Mouse (Mus musculus) heart, embryonic 15.5 days (tissue): ENCODE measurements around the gene Tyw5. TPM values are rescaled to one million over a fixed set of nuclear protein-coding genes. Genes with fewer than 3 reads are reported as not detected.

Experiments
- ATAC-seq: fragments of 200-750 bp; cut with Nextera tagmentation; replicated peaks from 2 replicates; pipeline ENCODE4 v1.8.0; 2017; ENCODE audit warnings: low read depth, moderate TSS enrichment; ENCODE audit not compliant: insufficient number of reproducible peaks, insufficient read depth, low FRiP score
- H3K27ac ChIP-seq: fragments of 300-500 bp; sonication (generic); 2 replicates; pipeline ENCODE4 v1.5.1; 2015; ENCODE audit warnings: mild to moderate bottlenecking, inconsistent platforms
- H3K27me3 ChIP-seq: fragments of 300-500 bp; sonication (generic); 2 replicates; pipeline ENCODE4 v1.6.1; 2015; ENCODE audit warnings: inconsistent platforms
- H3K36me3 ChIP-seq: fragments of 300-500 bp; sonication (generic); 2 replicates; pipeline ENCODE4 v1.6.1; 2015; ENCODE audit warnings: mild to moderate bottlenecking, inconsistent platforms
- H3K4me1 ChIP-seq: fragments of 300-500 bp; sonication (generic); replicated peaks from 2 replicates; pipeline ENCODE4 v1.6.1; 2015; ENCODE audit warnings: inconsistent platforms
- H3K4me2 ChIP-seq: fragments of 300-500 bp; sonication (generic); 2 replicates; pipeline ENCODE4 v1.6.1; 2015; ENCODE audit warnings: inconsistent platforms, mild to moderate bottlenecking, moderate library complexity
- H3K4me3 ChIP-seq: fragments of 300-500 bp; sonication (generic); 2 replicates; pipeline ENCODE4 v1.5.1; 2015; ENCODE audit warnings: mild to moderate bottlenecking, inconsistent platforms
- H3K9ac ChIP-seq: fragments of 300-500 bp; sonication (generic); 2 replicates; pipeline ENCODE4 v1.6.1; 2015; ENCODE audit warnings: mild to moderate bottlenecking, inconsistent platforms
- H3K9me3 ChIP-seq: fragments of 300-500 bp; sonication (generic); replicated peaks from 2 replicates; pipeline ENCODE4 v1.6.1; 2016; ENCODE audit warnings: inconsistent platforms
- WGBS: fragments of 180-500 bp; shearing (Covaris S2); methylation state at CpG from one replicate; pipeline ENCODE4 v1.1.7; 2015; ENCODE audit warnings: mixed read lengths; 5-methylcytosine and 5-hydroxymethylcytosine counted together
- polyA plus RNA-seq: library from polyadenylated mRNA; unstranded; fragments of >200 nt; fragmentation: Nextera tagmentation; extraction: Ambion mirVana; gene quantifications from 2 replicates; pipeline ENCODE4 v1.2.1, GENCODE M21; 2015

The Tyw5 gene
- polyA plus RNA-seq, 1 experiment from 2014 or later = 16.9 TPM

DNA sequence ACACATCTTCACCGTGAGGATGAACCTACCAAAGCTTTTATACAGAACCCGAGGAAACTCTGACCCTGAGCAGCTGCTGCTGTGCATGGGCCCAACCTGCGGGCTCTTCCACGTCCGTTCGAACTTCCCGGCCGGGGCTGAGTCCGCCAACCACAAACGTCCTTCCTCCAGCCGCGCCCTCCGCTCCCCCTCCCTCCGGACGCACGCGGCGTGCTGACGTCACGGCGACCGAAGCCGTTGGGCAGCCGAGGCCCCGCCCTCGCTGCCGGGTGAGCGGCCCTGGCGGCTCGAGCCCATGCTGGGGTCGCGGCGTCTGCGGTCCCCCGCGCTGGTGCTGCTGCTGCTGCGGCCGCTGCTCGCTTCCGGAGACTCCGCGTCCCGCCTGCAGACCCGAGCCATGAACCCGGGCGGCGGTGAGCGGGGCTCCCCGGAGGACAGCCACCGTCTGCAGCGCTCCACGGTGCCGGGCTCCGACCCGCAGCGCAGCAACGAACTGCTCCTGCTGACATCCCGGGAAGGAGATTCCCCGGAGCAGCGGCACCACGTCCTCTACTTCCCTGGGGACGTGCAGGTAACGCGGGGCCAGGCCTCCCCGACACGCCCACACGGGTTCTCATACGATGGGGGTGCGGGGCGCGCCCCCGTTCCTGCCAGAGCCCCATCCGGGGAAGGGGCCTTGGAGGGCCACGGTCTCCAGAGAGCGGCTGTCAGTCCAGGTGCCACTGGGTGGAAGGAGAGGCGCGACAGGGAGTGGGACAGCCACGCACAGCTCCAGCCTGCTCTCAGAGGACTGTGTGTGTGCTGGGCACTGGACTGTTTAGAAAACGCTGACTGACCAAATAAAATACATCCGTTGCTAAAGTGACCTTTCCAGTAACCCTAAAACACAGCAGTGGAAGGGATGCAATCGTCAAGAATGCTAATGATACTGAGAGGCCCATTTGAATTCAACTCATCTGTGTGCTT is 29.2 kb downstream of the Tyw5 start, which contains the start of gene 1700066M21Rik:
Gene 1700066M21Rik (plus strand): TSS at position 245 of the 966 bp plus-strand sequence.
- H3K27me3 ChIP-seq = no peaks in the 10 kb centered on the region
- H3K36me3 ChIP-seq = no peaks in the 10 kb centered on the region
- ATAC-seq = peak; percentile 97
- under 1% methylated on average over 81 of the region's 81 CpGs for WGBS
- H3K4me2 ChIP-seq = peak within 1 kb of the TSS; percentile 84
- no peaks in the 10 kb centered on the region for H3K9me3 ChIP-seq
- peak within 1 kb of the TSS; percentile 90 for H3K9ac ChIP-seq
- peak within 1 kb of the TSS; percentile 81 for H3K27ac ChIP-seq
- peaks cover 10% of the 10 kb centered on the region for H3K4me1 ChIP-seq
- H3K4me3 ChIP-seq = peak within 1 kb of the TSS; percentile 82

DNA sequence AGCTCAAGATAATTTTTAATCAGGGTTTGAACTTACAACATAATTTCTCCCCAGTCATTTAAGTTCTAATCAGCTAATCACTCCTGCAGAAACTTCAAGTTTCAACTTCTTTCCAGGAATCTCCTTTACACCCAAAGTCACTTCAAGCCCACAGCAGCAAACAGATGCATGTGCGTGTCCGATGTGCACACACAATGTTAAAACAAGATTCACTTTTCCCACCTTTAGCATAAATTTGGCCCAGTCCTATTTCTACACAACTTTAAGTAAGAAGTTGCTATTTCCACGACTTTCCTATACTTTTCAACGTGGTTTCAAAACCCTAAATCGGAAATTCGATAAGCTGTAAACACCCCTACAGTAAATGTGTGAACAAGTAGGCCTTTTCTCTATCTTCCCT is 30.1 kb downstream of the Tyw5 start:
- Histone ChIP-seq H3K27me3 (no peaks in the 10 kb centered on the region), H3K27ac (no peak overlapping the region), H3K4me3 (peak overlapping the region; percentile 82), H3K9me3 (no peaks in the 10 kb centered on the region), H3K4me2 (peak overlapping the region; percentile 84), H3K4me1 (peaks cover 10% of the 10 kb centered on the region), H3K9ac (no peak overlapping the region), H3K36me3 (no peaks in the 10 kb centered on the region)
- whole genome bisulfite sequencing = 54% methylated on average over 6 of the region's 6 CpGs
- ATAC-seq = no peak

DNA sequence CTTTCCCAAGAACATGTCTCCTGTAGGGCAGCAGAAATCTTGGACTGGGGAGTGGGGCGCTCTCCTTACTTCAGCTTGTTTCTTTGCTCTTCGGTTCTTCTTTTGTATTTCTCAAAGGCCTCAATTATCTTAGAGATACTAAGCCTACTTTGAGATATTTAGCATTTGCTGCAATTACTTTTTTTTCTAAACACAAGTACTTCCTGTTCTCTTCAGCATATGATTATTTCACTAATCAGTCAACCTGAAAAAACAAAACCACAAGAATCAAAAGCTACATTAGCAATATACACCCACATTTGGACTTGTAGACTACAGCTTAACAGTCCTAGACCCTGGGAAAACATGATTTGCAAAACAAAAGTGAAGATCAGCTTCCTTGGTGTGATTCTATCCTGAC is 31.6 kb downstream of the Tyw5 start:
- Histone ChIP-seq H3K36me3 (no peaks in the 10 kb centered on the region), H3K27me3 (no peaks in the 10 kb centered on the region), H3K4me3 (no peak overlapping the region), H3K4me1 (peaks cover 10% of the 10 kb centered on the region), H3K9me3 (no peaks in the 10 kb centered on the region), H3K4me2 (no peak overlapping the region), H3K9ac (no peak overlapping the region), H3K27ac (no peak overlapping the region)
- ATAC-seq = no peak
- WGBS = 85% methylated on average over 2 of the region's 2 CpGs

DNA sequence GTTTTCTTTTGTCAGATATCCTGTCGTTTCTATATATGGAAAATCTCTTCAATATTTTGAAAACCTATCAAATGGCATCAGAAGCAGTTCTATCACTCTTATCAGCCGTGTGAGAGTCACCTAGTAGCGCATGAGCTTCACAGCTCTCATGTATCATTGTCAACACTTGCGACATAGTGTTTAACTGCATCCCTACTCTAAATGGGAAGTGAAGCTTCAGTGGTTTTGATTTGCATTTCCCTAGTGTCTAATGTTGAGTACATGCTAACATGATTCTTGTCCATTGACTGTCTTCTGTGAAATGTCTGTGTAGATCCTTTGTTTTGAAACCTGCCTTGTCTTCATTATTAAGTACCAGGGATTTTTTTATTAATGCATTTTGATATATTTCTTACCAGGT is 36.5 kb downstream of the Tyw5 start:
- no peak overlapping the region for H3K4me2 ChIP-seq
- no peaks in the 10 kb centered on the region for H3K36me3 ChIP-seq
- no peaks in the 10 kb centered on the region for H3K9me3 ChIP-seq
- H3K27me3 ChIP-seq = no peaks in the 10 kb centered on the region
- H3K27ac ChIP-seq = no peak overlapping the region
- no peak overlapping the region for H3K9ac ChIP-seq
- 62% methylated on average over 4 of the region's 4 CpGs for WGBS
- H3K4me3 ChIP-seq = no peak overlapping the region
- no peak for ATAC-seq
- H3K4me1 ChIP-seq = no peaks in the 10 kb centered on the region

DNA sequence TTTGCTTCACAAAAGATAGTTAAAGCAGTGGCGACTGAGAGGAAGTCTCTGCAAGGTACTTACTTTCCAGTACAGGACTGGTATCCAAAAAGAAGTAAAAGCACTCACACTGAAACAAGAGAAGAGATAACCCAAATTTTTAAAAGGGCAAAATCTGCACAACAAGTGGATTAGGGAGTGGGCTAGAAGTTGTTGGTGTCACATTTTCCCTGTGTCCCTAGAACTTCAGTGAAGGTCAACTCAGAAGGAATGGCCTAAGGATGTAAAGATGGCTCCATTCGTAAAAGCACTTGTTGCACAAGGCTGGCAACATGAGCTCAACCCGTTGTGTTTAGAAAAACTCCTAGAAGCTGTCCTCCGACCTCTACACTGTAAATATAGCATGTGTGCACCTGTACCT is 37.8 kb downstream of the Tyw5 start:
- no peak overlapping the region for H3K9ac ChIP-seq
- H3K27me3 ChIP-seq = no peaks in the 10 kb centered on the region
- H3K4me3 ChIP-seq = no peak overlapping the region
- no peak overlapping the region for H3K27ac ChIP-seq
- WGBS = 78% methylated on average over 4 of the region's 4 CpGs
- H3K4me2 ChIP-seq = no peak overlapping the region
- no peaks in the 10 kb centered on the region for H3K36me3 ChIP-seq
- H3K9me3 ChIP-seq = no peaks in the 10 kb centered on the region
- H3K4me1 ChIP-seq = no peaks in the 10 kb centered on the region
- ATAC-seq = no peak

DNA sequence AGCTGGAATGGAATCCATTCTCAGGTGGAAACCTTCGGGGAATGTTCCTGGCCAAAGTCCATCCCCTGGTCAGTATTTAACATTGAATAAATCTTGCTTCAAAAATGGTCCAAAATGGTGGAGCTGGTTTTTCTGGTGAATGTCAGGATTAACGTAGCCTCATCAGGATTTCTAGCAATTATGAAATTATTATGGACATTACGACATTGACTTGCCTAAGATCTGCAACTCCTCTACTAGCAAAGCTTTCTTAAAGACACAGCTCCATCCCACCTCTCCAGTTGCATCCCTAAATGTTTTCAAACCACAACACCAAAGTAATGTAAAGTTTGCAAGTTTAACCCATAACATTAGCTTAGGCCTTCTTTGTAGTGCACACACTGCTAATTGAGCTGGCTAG is 39.5 kb downstream of the Tyw5 start:
- no peaks in the 10 kb centered on the region for H3K9me3 ChIP-seq
- H3K9ac ChIP-seq = no peak overlapping the region
- no peaks in the 10 kb centered on the region for H3K4me1 ChIP-seq
- no peak overlapping the region for H3K4me3 ChIP-seq
- no peaks in the 10 kb centered on the region for H3K36me3 ChIP-seq
- no peak for ATAC-seq
- no peaks in the 10 kb centered on the region for H3K27me3 ChIP-seq
- no peak overlapping the region for H3K27ac ChIP-seq
- no peak overlapping the region for H3K4me2 ChIP-seq
- WGBS = 86% methylated on average over 3 of the region's 3 CpGs

DNA sequence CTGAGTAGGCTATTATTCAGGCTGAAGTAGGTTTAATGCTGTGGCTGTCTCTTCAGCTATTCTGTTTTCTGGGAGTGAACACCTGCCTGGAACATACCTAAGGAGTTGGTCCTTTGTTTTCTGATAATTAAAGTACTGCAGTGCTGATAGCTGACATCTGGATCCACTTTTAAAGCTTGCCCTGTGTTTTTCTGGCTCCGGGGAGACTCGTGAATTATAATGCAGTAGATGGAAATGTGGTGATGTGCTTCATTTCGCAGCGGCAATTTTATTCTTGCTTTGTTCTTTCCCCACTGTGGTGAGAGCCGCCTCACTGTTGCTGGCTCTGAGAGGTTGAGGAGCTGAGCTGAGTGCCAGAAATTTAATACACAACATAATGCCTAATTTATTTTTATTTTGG is 48.4 kb downstream of the Tyw5 start:
- no peak overlapping the region for H3K4me2 ChIP-seq
- H3K27ac ChIP-seq = no peak overlapping the region
- no peaks in the 10 kb centered on the region for H3K4me1 ChIP-seq
- no peaks in the 10 kb centered on the region for H3K9me3 ChIP-seq
- WGBS = 80% methylated on average over 5 of the region's 5 CpGs
- H3K36me3 ChIP-seq = no peaks in the 10 kb centered on the region
- no peak overlapping the region for H3K9ac ChIP-seq
- no peak overlapping the region for H3K4me3 ChIP-seq
- no peaks in the 10 kb centered on the region for H3K27me3 ChIP-seq
- ATAC-seq = no peak

DNA sequence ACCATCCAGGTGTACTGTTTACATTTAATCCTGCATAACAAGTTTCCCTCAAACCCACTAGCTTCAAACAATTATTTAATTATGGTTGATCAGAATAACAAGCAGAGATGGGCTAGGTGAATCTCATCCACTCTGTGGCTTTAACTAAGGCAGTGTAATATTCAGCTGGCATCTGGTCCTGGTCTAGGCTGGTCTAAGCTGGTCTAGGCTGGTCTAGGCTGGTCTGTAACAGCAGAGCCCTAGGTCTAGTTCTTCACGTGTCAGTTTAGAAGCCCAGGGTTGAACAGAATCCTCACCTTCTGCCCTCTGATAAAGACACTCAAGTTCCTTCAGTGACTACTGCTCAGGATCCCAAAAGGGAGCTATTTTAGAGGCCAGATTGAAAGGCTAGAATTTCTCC is 55.0 kb downstream of the Tyw5 start:
- no peaks in the 10 kb centered on the region for H3K4me1 ChIP-seq
- no peaks in the 10 kb centered on the region for H3K9me3 ChIP-seq
- H3K4me2 ChIP-seq = no peak overlapping the region
- WGBS = 45% methylated on average over 1 of the region's 1 CpGs
- no peak overlapping the region for H3K9ac ChIP-seq
- H3K36me3 ChIP-seq = no peaks in the 10 kb centered on the region
- H3K27me3 ChIP-seq = no peaks in the 10 kb centered on the region
- H3K4me3 ChIP-seq = no peak overlapping the region
- H3K27ac ChIP-seq = no peak overlapping the region
- ATAC-seq = no peak

DNA sequence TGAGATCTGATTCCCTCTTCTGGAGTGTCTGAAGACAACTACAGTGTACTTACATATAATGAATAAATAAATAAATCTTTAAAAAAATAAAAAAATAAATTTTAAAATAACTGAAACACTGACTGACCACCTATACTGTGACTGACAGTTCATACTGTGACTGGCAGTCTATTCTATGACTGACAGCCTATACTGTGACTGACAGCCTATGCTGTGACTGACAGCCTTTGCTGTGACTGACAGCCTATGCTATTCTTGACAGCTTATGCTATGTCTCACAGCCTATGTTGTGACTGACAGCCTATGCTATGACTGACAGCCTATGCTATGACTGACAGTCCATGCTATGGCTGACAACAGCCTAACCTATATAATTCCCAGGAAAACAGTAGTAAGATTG is 59.4 kb downstream of the Tyw5 start:
- no peak for ATAC-seq

DNA sequence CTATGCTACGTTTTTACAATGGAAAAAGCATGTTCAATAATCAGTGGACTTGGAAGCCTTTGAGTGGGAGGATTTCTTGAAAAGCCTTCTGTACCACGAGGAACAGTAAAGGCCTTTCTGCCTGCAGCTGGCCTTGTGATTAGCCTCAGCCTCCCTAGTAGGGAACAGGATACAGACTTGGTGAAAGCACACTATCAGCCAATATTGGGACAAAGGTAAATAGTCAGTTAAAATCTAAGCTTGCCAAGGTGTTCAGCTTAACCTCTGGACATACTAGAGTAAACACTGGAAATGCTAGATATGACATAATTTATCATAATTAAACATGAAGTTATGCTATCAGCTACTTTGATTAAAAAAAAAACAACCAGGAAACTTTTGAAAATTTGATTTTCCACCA is 65.7 kb downstream of the Tyw5 start:
- H3K27me3 ChIP-seq = no peaks in the 10 kb centered on the region
- no peak for ATAC-seq
- no peaks in the 10 kb centered on the region for H3K9me3 ChIP-seq
- no peak overlapping the region for H3K9ac ChIP-seq
- H3K27ac ChIP-seq = no peak overlapping the region
- WGBS = 35% methylated on average over 2 of the region's 2 CpGs
- H3K4me2 ChIP-seq = no peak overlapping the region
- H3K36me3 ChIP-seq = no peaks in the 10 kb centered on the region
- H3K4me1 ChIP-seq = no peaks in the 10 kb centered on the region
- no peak overlapping the region for H3K4me3 ChIP-seq

More for the DNA sequence above, 59.4 kb downstream of the Tyw5 start:
- H3K9ac ChIP-seq = no peak overlapping the region
- no peaks in the 10 kb centered on the region for H3K36me3 ChIP-seq
- H3K4me1 ChIP-seq = no peaks in the 10 kb centered on the region
- no peak overlapping the region for H3K4me2 ChIP-seq
- no peak overlapping the region for H3K27ac ChIP-seq
- H3K27me3 ChIP-seq = no peaks in the 10 kb centered on the region
- no peaks in the 10 kb centered on the region for H3K9me3 ChIP-seq
- H3K4me3 ChIP-seq = no peak overlapping the region

DNA sequence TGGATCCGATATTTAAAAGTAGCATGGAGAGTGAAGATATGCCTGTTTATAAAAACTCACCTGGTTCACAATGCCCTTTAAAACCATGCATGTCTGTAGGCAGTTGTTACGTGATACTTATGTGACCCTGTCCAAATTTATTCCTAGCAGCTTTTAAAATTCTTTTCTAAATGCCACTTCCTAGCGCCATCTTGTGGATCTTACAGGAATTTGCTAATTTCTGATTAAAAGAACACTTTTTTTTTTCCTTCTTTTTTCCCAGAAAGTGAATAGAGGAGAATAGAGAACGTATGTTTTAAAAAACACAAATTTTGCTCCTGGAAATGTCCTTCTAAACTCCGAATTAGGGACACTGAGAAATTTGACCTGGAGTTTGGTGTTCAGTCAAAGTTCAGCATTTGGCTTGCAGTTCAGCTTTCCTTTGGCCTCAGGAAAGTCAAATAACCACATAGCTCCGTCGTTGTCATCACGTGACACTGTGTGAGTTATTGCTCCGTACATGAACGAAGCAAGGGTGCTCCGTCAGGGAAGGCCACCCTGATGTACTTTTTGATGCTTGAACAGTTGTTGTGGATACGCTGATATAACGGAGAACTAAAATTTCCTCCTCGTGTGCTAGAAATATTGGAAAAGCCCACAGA is 67.6 kb downstream of the Tyw5 start:
- Histone ChIP-seq H3K4me2 (no peak overlapping the region), H3K36me3 (no peaks in the 10 kb centered on the region), H3K4me3 (no peak overlapping the region), H3K4me1 (no peaks in the 10 kb centered on the region), H3K9me3 (no peaks in the 10 kb centered on the region), H3K27me3 (no peaks in the 10 kb centered on the region), H3K9ac (no peak overlapping the region), H3K27ac (no peak overlapping the region)
- WGBS = 47% methylated on average over 14 of the region's 14 CpGs
- ATAC-seq = no peak
